Mouse (Mus musculus): ENCODE results near the gene Nebl. TPM values are rescaled to one million over a fixed set of nuclear protein-coding genes. Genes with fewer than 3 reads are reported as not detected.

The Nebl gene
- total and polyA plus RNA-seq, 3 experiments = 4.7 to 5.4 TPM; not detected in 1

DNA sequence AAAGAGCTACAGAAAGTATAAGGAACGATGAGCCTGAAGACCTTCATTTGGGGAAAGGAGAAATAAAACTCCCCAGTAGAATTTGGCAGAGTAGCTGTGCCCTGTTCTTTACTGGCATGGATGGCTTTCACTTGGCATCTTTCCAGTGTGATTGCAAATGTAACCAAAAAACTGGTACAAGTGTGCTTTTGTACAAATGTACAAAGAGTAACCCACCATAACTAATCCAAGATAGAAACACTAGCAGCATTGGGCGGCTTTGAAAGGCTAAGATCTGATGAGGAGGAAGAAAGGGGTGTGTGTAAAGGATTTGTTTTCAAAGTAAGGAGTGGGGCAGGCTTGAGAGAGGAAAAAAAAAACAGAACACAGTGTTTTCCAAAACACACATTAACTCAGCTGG is 21.2 kb downstream of the Nebl start:
- no peak overlapping the region for H3K4me3 ChIP-seq (ENCODE audit: control insufficient read depth in 1 of 2, insufficient read depth in 1 of 2, low read depth in 2 of 2, low read length in 2 of 2)
- no peaks in the 10 kb centered on the region for H3K27me3 ChIP-seq (ENCODE audit: control insufficient read depth in 1 of 2, insufficient read depth in 2 of 2, low read length in 2 of 2)
- no peak for TF ChIP-seq KAT2A (conservative IDR thresholded peaks at IDR 0.05; ENCODE audit: low read depth, low read length)
- TF ChIP-seq GABPA (IDR thresholded peaks at IDR 0.05; ENCODE audit: low read depth, low read length) = no peak
- no peak for TF ChIP-seq E2F4 (IDR thresholded peaks at IDR 0.05; ENCODE audit: borderline replicate concordance, low read depth, low read length)
- TF ChIP-seq SMC3 (IDR thresholded peaks at IDR 0.05; ENCODE audit: low read depth, low read length) = no peak
- TF ChIP-seq UBTF (IDR thresholded peaks at IDR 0.05; ENCODE audit: borderline replicate concordance, insufficient read depth, low read depth, low read length) = no peak
- no peak for TF ChIP-seq RAD21 (IDR thresholded peaks at IDR 0.05; ENCODE audit: low read depth, low read length)
- no peak for TF ChIP-seq MAFK (IDR thresholded peaks at IDR 0.05; ENCODE audit: borderline replicate concordance, low read depth, low read length)
- no peak for TF ChIP-seq CHD1 (IDR thresholded peaks at IDR 0.05; ENCODE audit: low read depth, low read length)
- TF ChIP-seq CHD2 (IDR thresholded peaks at IDR 0.05; ENCODE audit: low read length) = no peak
- no peak for TF ChIP-seq MYB (IDR thresholded peaks at IDR 0.05; ENCODE audit: low read depth, low read length)
- no peak for TF ChIP-seq ZMIZ1 (IDR thresholded peaks at IDR 0.05; ENCODE audit: low read depth, low read length)
- no peak for TF ChIP-seq ZC3H11A (IDR thresholded peaks at IDR 0.05; ENCODE audit: low read depth, low read length)
- no peaks in the 10 kb centered on the region for H3K4me1 ChIP-seq (ENCODE audit: control insufficient read depth in 1 of 2, insufficient read depth in 2 of 2, low read length in 2 of 2)
- no peak overlapping the region for H3K27ac ChIP-seq (ENCODE audit: control insufficient read depth, low read depth, low read length)
- H3K36me3 ChIP-seq (ENCODE audit: control insufficient read depth in 1 of 2, insufficient read depth in 2 of 2, low read length in 2 of 2) = no peaks in the 10 kb centered on the region
- H3K9me3 ChIP-seq (replicated peaks; ENCODE audit: insufficient read depth, low read length) = no peaks in the 10 kb centered on the region
- H3K79me2 ChIP-seq (ENCODE audit: control insufficient read depth, insufficient read depth, low read length, poor library complexity) = no peaks in the 10 kb centered on the region
- no peak for DNase-seq (ENCODE audit: low read depth, low spot score)
- H3K9ac ChIP-seq (ENCODE audit: control insufficient read depth, low read depth, low read length, poor library complexity, severe bottlenecking) = no peak overlapping the region

DNA sequence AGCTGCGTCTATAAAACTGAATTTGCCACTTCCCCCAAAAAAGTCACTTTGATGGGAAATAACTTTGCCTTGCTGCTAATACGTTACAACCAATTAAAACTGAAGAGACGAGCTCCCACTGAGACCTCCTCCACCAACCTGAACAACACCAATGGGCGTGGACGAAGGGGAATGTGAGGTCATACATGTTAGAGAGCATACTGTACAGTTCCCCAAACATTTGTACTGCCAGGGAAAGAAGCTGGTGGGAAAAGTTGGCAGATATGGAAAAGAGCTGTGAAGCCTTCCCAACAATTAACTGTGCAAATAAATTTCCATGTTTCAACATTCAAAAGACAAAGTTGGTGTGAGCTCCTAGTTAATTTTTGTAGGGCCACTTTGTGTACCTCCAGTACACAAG is 25.3 kb downstream of the Nebl start:
- no peaks in the 10 kb centered on the region for H3K4me1 ChIP-seq (ENCODE audit: control insufficient read depth in 1 of 2, insufficient read depth in 2 of 2, low read length in 2 of 2)
- H3K79me2 ChIP-seq (ENCODE audit: control insufficient read depth, insufficient read depth, low read length, poor library complexity) = no peaks in the 10 kb centered on the region
- no peaks in the 10 kb centered on the region for H3K27me3 ChIP-seq (ENCODE audit: control insufficient read depth in 1 of 2, insufficient read depth in 2 of 2, low read length in 2 of 2)
- no peaks in the 10 kb centered on the region for H3K36me3 ChIP-seq (ENCODE audit: control insufficient read depth in 1 of 2, insufficient read depth in 2 of 2, low read length in 2 of 2)
- TF ChIP-seq CHD2 (IDR thresholded peaks at IDR 0.05; ENCODE audit: low read length) = no peak
- no peak for TF ChIP-seq BHLHE40 (IDR thresholded peaks at IDR 0.05; ENCODE audit: borderline replicate concordance, low read depth, low read length)
- TF ChIP-seq SMC3 (IDR thresholded peaks at IDR 0.05; ENCODE audit: low read depth, low read length) = no peak
- no peak for TF ChIP-seq ZC3H11A (IDR thresholded peaks at IDR 0.05; ENCODE audit: low read depth, low read length)
- no peak for TF ChIP-seq JUND (IDR thresholded peaks at IDR 0.05; ENCODE audit: low read depth, low read length)
- TF ChIP-seq MAX (IDR thresholded peaks at IDR 0.05; ENCODE audit: low read length) = no peak
- no peak for TF ChIP-seq SIN3A (IDR thresholded peaks at IDR 0.05; ENCODE audit: low read length)
- TF ChIP-seq MEF2A (IDR thresholded peaks at IDR 0.05; ENCODE audit: extremely low read depth, insufficient replicate concordance, low read depth, low read length, poor library complexity, severe bottlenecking) = no peak
- TF ChIP-seq UBTF (IDR thresholded peaks at IDR 0.05; ENCODE audit: borderline replicate concordance, insufficient read depth, low read depth, low read length) = no peak
- no peak for DNase-seq (ENCODE audit: low read depth, low spot score)
- H3K4me3 ChIP-seq (ENCODE audit: control insufficient read depth in 1 of 2, insufficient read depth in 1 of 2, low read depth in 2 of 2, low read length in 2 of 2) = no peak overlapping the region
- no peak overlapping the region for H3K27ac ChIP-seq (ENCODE audit: control insufficient read depth, low read depth, low read length)
- no peak overlapping the region for H3K9ac ChIP-seq (ENCODE audit: control insufficient read depth, low read depth, low read length, poor library complexity, severe bottlenecking)
- H3K9me3 ChIP-seq (replicated peaks; ENCODE audit: insufficient read depth, low read length) = no peaks in the 10 kb centered on the region
